Mouse (Mus musculus) neural tube, embryonic 15.5 days (tissue): Measurements from ENCODE around the gene Pwp2. TPM values are rescaled to one million over a fixed set of nuclear protein-coding genes. Genes with fewer than 3 reads are reported as not detected.

Experiments used
- ATAC-seq: fragments of 200-750 bp; cut with Nextera tagmentation; 2 replicates; pipeline ENCODE4 v1.8.0; 2017; ENCODE audit warnings: mild to moderate bottlenecking, moderate TSS enrichment, moderate library complexity; ENCODE audit not compliant: low FRiP score
- H3K27ac ChIP-seq: fragments of 300-500 bp; sonication (generic); replicated peaks from 2 replicates; pipeline ENCODE4 v1.5.1; 2015; ENCODE audit warnings: mild to moderate bottlenecking, inconsistent platforms
- H3K27me3 ChIP-seq: fragments of 300-500 bp; sonication (generic); replicated peaks from 2 replicates; pipeline ENCODE4 v1.6.1; 2015; ENCODE audit warnings: inconsistent platforms
- H3K36me3 ChIP-seq: fragments of 300-500 bp; sonication (generic); 2 replicates; pipeline ENCODE4 v1.6.1; 2015; ENCODE audit warnings: inconsistent platforms
- H3K4me1 ChIP-seq: fragments of 300-500 bp; sonication (generic); 2 replicates; pipeline ENCODE4 v1.6.1; 2015; ENCODE audit warnings: inconsistent platforms
- H3K4me2 ChIP-seq: fragments of 300-500 bp; sonication (generic); 2 replicates; pipeline ENCODE4 v1.6.1; 2015; ENCODE audit warnings: inconsistent platforms, mild to moderate bottlenecking, moderate library complexity
- H3K4me3 ChIP-seq: fragments of 300-500 bp; sonication (generic); replicated peaks from 2 replicates; pipeline ENCODE4 v1.5.1; 2015; ENCODE audit warnings: mild to moderate bottlenecking, inconsistent platforms
- H3K9ac ChIP-seq: fragments of 300-500 bp; sonication (generic); replicated peaks from 2 replicates; pipeline ENCODE4 v1.6.1; 2015; ENCODE audit warnings: mild to moderate bottlenecking, inconsistent platforms
- H3K9me3 ChIP-seq: fragments of 300-500 bp; sonication (generic); replicated peaks from 2 replicates; pipeline ENCODE4 v1.6.1; 2016; ENCODE audit warnings: inconsistent platforms
- WGBS: fragments of 180-500 bp; shearing (Covaris S2); methylation state at CpG from one replicate; pipeline ENCODE4 v1.1.7; 2015; ENCODE audit warnings: mixed read lengths; 5-methylcytosine and 5-hydroxymethylcytosine counted together
- polyA plus RNA-seq: library from polyadenylated mRNA; unstranded; fragments of >200 nt; fragmentation: Nextera tagmentation; extraction: Ambion mirVana; gene quantifications from 2 replicates; pipeline ENCODE4 v1.2.1, GENCODE M21; 2015

Gene Pwp2
- polyA plus RNA-seq: 14.8 and 19.0 TPM in 2 replicates

DNA sequence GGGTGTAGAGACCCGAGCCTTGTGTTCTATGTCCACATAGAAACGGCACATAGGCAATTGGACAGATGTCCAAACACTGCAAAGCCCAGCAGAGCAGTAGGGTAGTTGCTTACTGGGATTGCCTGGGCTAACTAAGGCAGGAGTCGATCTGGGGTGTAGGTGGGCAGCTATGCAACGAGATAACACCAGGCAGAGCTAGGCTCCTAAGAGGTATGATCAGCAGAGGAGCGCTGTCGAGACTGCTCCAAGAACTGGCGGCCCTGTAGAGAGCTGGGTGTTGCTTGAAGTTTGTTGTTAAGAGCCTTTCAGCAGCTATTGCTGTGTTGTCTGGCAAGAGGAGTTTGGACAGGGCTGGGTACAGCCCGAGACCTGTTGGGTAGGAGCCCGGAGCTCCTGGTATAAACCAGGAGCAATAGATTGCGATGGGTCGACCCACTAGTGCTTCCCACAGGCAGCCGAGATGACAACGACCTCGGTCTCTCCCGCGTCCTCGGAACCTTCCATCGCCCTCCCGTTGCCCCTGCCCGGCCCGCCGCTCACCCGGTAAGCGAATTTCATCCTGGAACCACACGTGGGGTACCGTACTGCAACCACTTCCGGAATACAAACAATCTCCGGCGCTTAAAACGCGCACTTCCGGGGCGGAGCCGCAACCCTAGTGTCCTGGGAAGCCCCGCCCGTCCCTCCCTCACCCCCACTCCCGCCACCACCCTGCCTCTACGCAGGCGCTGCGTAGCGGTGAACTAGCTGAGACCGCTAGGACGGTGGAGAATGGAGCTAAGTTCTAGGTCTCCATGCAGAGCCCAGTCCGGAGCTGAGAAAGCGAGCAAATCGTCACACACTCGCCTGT, at the start of gene Pwp2:
Gene Pwp2 (minus strand): TSS at position 619 of the 850 bp plus-strand sequence.
- Histone ChIP-seq H3K36me3 (peaks cover 58% of the 10 kb centered on the region), H3K4me2 (peak within 1 kb of the TSS; percentile 97)

DNA sequence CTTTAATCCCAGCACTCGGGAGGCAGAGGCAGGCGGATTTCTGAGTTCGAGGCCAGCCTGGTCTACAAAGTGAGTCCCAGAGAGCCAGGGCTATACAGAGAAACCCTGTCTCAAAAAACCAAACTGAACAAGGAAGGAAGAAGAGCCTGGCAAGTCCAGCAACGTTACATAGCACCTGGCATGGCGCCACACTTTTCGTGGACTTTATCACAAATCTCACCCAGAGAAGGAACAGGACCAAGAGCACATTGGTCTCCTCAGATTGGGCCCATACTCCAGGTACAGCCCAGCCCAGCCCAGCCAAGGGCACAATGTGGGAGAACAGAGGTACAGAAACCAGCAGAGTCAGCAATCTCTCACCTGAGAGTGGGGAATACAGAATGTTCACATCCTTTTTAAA, 48.8 kb upstream of the Pwp2 start:
- peaks cover 22% of the 10 kb centered on the region for H3K4me1 ChIP-seq
- H3K9me3 ChIP-seq: no peaks in the 10 kb centered on the region
- H3K27me3 ChIP-seq: no peaks in the 10 kb centered on the region
- peaks cover 25% of the 10 kb centered on the region for H3K36me3 ChIP-seq
- H3K4me3 ChIP-seq: no peak overlapping the region
- ATAC-seq: no peak
- WGBS: 91% methylated on average over 6 of the region's 6 CpGs
- H3K9ac ChIP-seq: no peak overlapping the region
- no peak overlapping the region for H3K27ac ChIP-seq
- no peak overlapping the region for H3K4me2 ChIP-seq

More for the DNA sequence above, at the start of gene Pwp2:
- H3K9ac ChIP-seq: peak within 1 kb of the TSS; percentile 53
- H3K27me3 ChIP-seq: no peaks in the 10 kb centered on the region
- peaks cover 19% of the 10 kb centered on the region for H3K4me1 ChIP-seq
- no peaks in the 10 kb centered on the region for H3K9me3 ChIP-seq
- H3K27ac ChIP-seq: peak within 1 kb of the TSS; percentile 79
- ATAC-seq: peak; percentile 96
- WGBS: 2% methylated on average over 47 of the region's 47 CpGs
- H3K4me3 ChIP-seq: peak within 1 kb of the TSS; percentile 82

DNA sequence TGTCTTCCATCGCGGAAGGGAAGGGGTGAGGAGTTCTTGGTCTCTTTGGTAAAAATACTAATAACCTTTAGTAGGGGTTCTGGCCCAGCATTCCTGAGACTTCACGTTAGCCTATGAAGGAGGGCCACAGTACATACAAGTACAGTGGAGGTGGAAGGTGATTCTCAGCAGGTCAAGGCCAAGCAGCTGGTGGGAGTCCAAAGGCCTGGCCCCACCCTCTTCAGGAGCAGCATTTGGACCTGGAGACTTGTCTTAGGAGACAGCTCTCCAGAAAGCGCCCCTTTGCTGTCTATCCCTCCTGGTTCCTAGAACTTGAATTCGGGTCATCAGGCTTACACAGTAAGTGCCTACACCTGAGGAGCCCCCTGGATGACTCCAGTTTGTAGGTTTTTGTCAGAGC, 48.2 kb upstream of the Pwp2 start:
- no peak for ATAC-seq
- peaks cover 22% of the 10 kb centered on the region for H3K4me1 ChIP-seq
- H3K4me3 ChIP-seq: no peak overlapping the region
- peaks cover 31% of the 10 kb centered on the region for H3K36me3 ChIP-seq
- H3K4me2 ChIP-seq: no peak overlapping the region
- H3K27me3 ChIP-seq: no peaks in the 10 kb centered on the region
- H3K27ac ChIP-seq: no peak overlapping the region
- H3K9ac ChIP-seq: no peak overlapping the region
- WGBS: 97% methylated on average over 5 of the region's 5 CpGs
- no peaks in the 10 kb centered on the region for H3K9me3 ChIP-seq

- WGBS: 79% methylated on average over 4 of the region's 4 CpGs
- Histone ChIP-seq H3K9me3 (no peaks in the 10 kb centered on the region), H3K9ac (no peak overlapping the region), H3K27me3 (no peaks in the 10 kb centered on the region), H3K4me1 (peaks cover 22% of the 10 kb centered on the region), H3K4me2 (no peak overlapping the region), H3K36me3 (peaks cover 36% of the 10 kb centered on the region), H3K4me3 (no peak overlapping the region), H3K27ac (no peak overlapping the region)
- ATAC-seq: no peak
Observed at GRCm38 (mm10) chr10:78232301-78232980, 47.5 kb upstream of the Pwp2 start.

DNA sequence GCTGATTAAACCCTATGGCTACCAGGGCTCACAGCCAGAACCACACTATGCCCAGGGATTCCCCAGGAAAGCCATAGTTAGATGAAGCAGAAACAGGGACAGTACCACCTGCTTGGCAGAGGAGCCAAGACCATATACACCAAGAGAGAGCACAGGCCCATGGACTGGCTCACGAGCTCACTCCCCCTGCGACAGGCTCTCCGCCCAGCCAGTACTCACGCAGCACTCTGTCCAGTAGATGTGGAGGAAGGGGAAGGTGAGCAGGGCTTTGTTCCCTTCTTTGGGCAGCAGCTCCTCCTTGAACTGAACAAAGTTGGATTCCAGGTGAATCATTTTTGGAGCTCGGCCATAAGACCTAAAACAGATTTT, 43.6 kb upstream of the Pwp2 start:
- H3K4me3 ChIP-seq: no peak overlapping the region
- H3K27me3 ChIP-seq: no peaks in the 10 kb centered on the region
- H3K4me1 ChIP-seq: peaks cover 8% of the 10 kb centered on the region
- H3K36me3 ChIP-seq: peaks cover 44% of the 10 kb centered on the region
- no peaks in the 10 kb centered on the region for H3K9me3 ChIP-seq
- 96% methylated on average over 5 of the region's 5 CpGs for whole genome bisulfite sequencing
- no peak overlapping the region for H3K4me2 ChIP-seq
- no peak overlapping the region for H3K27ac ChIP-seq
- ATAC-seq: no peak
- H3K9ac ChIP-seq: no peak overlapping the region

DNA sequence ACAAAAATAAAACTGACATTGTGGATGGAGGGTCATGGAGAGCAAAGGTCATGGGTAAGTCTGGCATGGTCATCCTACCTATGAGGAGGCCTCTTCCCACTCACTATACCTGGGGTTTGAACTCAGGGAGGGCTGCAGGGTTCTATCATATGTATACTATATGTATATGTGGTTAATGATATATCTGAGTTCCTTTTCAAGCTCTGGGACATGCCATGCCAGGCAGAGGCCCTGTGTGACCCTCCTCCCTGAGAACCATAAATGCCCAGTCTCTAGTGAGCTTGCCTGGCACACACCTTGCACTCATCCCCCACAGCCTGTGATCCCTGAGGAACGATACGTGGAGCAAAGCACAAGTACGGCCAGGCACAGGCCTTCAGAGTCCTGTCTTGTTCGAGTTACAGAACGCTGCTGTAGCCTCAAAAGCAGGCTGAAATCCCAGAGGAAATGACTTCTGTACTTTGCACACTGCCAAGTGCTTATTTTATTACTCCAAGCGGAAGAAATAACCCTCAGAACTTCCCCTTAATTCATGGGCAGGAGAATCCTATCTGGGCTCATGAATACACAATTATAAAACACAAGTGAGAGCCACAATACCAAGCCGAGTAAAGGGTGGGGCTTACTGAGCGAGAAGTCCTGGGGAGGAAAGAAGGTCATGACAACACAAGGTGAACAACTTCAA, 43.1 kb upstream of the Pwp2 start:
- Histone ChIP-seq H3K4me3 (no peak overlapping the region), H3K27ac (no peak overlapping the region), H3K9ac (no peak overlapping the region), H3K9me3 (no peaks in the 10 kb centered on the region), H3K27me3 (no peaks in the 10 kb centered on the region), H3K4me2 (no peak overlapping the region), H3K36me3 (peaks cover 44% of the 10 kb centered on the region), H3K4me1 (peaks cover 8% of the 10 kb centered on the region)
- no peak for ATAC-seq
- 81% methylated on average over 8 of the region's 8 CpGs for WGBS

DNA sequence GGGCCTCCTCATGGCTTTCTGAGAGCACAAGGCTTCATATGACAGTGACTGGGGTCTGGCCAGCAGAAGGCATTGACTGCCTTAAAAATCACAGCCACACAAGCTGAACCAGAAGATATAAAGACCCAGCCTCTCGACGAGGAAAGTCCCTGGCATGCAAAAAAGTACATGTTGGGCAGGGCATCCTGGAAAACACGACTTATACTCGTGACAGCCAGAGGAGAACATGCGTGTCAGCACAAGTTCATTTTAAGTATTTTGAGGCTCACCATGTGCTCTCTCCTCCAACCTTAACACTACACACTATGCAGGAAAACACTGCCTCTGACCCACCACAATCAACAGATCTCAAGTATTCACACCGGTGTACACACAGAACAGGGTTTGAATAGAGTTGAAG, 39.2 kb upstream of the Pwp2 start:
- H3K9ac ChIP-seq: no peak overlapping the region
- H3K36me3 ChIP-seq: peaks cover 46% of the 10 kb centered on the region
- H3K27ac ChIP-seq: no peak overlapping the region
- H3K27me3 ChIP-seq: no peaks in the 10 kb centered on the region
- 92% methylated on average over 6 of the region's 6 CpGs for WGBS
- H3K4me2 ChIP-seq: no peak overlapping the region
- H3K9me3 ChIP-seq: no peaks in the 10 kb centered on the region
- no peak overlapping the region for H3K4me3 ChIP-seq
- H3K4me1 ChIP-seq: no peaks in the 10 kb centered on the region
- no peak for ATAC-seq

GRCm38 (mm10) chr10:78222908-78223307, 38.0 kb upstream of the Pwp2 start:
- WGBS: 70% methylated on average over 4 of the region's 4 CpGs
- Histone ChIP-seq H3K36me3 (peaks cover 45% of the 10 kb centered on the region), H3K4me1 (no peaks in the 10 kb centered on the region), H3K4me3 (no peak overlapping the region), H3K9ac (no peak overlapping the region), H3K4me2 (no peak overlapping the region), H3K9me3 (no peaks in the 10 kb centered on the region), H3K27me3 (no peaks in the 10 kb centered on the region), H3K27ac (no peak overlapping the region; the same call in 1 of the 2 replicates)
- ATAC-seq: no peak

- no peaks in the 10 kb centered on the region for H3K27me3 ChIP-seq
- H3K9ac ChIP-seq: no peak overlapping the region
- peaks cover 49% of the 10 kb centered on the region for H3K36me3 ChIP-seq
- H3K27ac ChIP-seq: no peak overlapping the region
- WGBS: 96% methylated on average over 7 of the region's 7 CpGs
- no peak overlapping the region for H3K4me3 ChIP-seq
- H3K4me2 ChIP-seq: no peak overlapping the region
- no peaks in the 10 kb centered on the region for H3K4me1 ChIP-seq
- no peaks in the 10 kb centered on the region for H3K9me3 ChIP-seq
- no peak for ATAC-seq
Observed at GRCm38 (mm10) chr10:78221315-78221714, 36.4 kb upstream of the Pwp2 start.

DNA sequence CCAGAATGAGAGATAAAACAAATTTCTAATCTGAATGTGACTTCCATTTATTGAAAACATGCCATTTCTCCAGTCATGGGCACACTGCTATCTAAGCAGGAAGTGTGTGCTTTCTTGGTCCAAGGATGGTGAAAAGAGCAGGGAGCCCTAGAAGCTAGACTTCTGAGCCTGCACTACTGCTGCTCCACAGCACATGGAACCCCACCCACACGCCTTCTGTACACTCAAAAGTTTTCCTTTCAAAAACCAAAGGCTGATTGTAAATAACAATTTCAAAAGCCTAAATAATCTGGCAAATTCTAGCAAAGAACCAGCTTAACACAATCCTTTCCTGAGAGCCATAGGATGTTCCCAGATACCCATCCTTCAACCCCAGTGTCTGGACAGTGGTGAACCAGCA, 34.6 kb upstream of the Pwp2 start:
- Histone ChIP-seq H3K4me2 (no peak overlapping the region), H3K27ac (no peak overlapping the region), H3K36me3 (peaks cover 66% of the 10 kb centered on the region), H3K9me3 (no peaks in the 10 kb centered on the region), H3K4me3 (no peak overlapping the region), H3K27me3 (no peaks in the 10 kb centered on the region), H3K9ac (no peak overlapping the region), H3K4me1 (no peaks in the 10 kb centered on the region)
- WGBS: 93% methylated on average over 1 of the region's 1 CpGs
- ATAC-seq: no peak

DNA sequence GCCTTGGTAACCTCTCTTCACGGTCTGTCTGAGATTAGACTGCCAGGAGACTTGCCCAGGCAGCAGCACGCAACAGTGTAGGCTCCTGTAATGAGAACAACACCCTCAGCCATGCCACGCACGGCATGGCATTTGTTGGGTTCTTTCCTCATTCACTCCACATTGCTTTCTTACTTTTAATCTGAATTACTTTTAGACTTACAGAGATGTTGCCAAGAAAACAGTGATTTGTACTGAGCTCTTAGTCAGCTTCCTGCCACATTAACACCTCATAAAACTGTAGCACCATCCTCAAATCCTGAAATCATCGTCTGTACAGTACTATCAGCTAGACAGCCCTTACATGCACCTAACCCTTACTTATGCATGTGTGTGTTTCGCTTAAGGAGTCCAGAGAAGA, 33.6 kb upstream of the Pwp2 start:
- Histone ChIP-seq H3K36me3 (peaks cover 75% of the 10 kb centered on the region), H3K4me3 (no peak overlapping the region), H3K9ac (no peak overlapping the region), H3K4me2 (no peak overlapping the region), H3K4me1 (no peaks in the 10 kb centered on the region), H3K9me3 (no peaks in the 10 kb centered on the region), H3K27me3 (no peaks in the 10 kb centered on the region), H3K27ac (no peak overlapping the region)
- ATAC-seq: no peak
- WGBS: 87% methylated on average over 6 of the region's 6 CpGs
